Mouse (Mus musculus) limb, embryonic 15.5 days (tissue): ENCODE data around the gene Rnf180. TPM values are rescaled to one million over a fixed set of nuclear protein-coding genes. Genes with fewer than 3 reads are reported as not detected.

Source experiments
- ATAC-seq: fragments of 200-750 bp; cut with Nextera tagmentation; 2 replicates; pipeline ENCODE4 v1.8.0; 2017; ENCODE audit warnings: low read depth, moderate TSS enrichment; ENCODE audit not compliant: insufficient number of reproducible peaks, low FRiP score, low TSS enrichment
- H3K27ac ChIP-seq: fragments of 300-500 bp; sonication (generic); 2 replicates; pipeline ENCODE4 v1.5.1; 2015; ENCODE audit warnings: moderate library complexity, mild to moderate bottlenecking, inconsistent platforms
- H3K27me3 ChIP-seq: fragments of 300-500 bp; sonication (generic); 2 replicates; pipeline ENCODE4 v1.6.1; 2015; ENCODE audit warnings: inconsistent platforms
- H3K36me3 ChIP-seq: fragments of 300-500 bp; sonication (generic); 2 replicates; pipeline ENCODE4 v1.6.1; 2015; ENCODE audit warnings: inconsistent platforms
- H3K4me1 ChIP-seq: fragments of 300-500 bp; sonication (generic); 2 replicates; pipeline ENCODE4 v1.6.1; 2015; ENCODE audit warnings: inconsistent platforms
- H3K4me2 ChIP-seq: fragments of 300-500 bp; sonication (generic); 2 replicates; pipeline ENCODE4 v1.6.1; 2015; ENCODE audit warnings: mild to moderate bottlenecking, inconsistent platforms
- H3K4me3 ChIP-seq: fragments of 300-500 bp; sonication (generic); 2 replicates; pipeline ENCODE4 v1.5.1; 2015; ENCODE audit warnings: mild to moderate bottlenecking, inconsistent platforms
- H3K9ac ChIP-seq: fragments of 300-500 bp; sonication (generic); 2 replicates; pipeline ENCODE4 v1.6.1; 2015; ENCODE audit warnings: inconsistent platforms
- H3K9me3 ChIP-seq: fragments of 300-500 bp; sonication (generic); 2 replicates; pipeline ENCODE4 v1.6.1; 2016; ENCODE audit warnings: inconsistent platforms
- WGBS: fragments of 180-500 bp; shearing (Covaris S2); methylation state at CpG from one replicate; pipeline ENCODE4 v1.1.7; 2015; 5-methylcytosine and 5-hydroxymethylcytosine counted together
- polyA plus RNA-seq: library from polyadenylated mRNA; unstranded; fragments of >200 nt; fragmentation: Nextera tagmentation; extraction: Ambion mirVana; gene quantifications from 2 replicates; pipeline ENCODE4 v1.2.1, GENCODE M21; 2015

Gene Rnf180
- polyA plus RNA-seq, 1 experiment from 2014 or later = 7.7 TPM

DNA sequence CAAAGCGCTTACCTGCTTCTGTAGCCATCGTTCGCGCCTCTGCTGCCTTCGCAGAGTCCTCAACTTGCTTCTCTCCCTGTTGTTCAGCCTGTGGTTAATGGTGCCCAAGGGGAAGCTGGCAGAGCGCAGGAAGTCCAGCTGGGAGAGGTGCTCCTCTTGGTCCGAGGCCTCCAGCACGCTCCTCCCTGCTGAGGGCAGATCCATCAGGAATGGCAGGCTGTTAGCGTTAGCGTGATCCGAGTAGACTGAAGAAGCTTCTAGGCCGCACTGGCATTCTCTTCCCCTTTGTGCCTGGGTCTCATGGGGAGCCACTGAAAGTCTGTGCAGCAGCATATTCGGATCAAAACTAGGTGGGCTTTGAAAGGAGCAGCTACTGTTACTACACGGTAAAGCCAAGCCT, 45.0 kb downstream of the Rnf180 start:
- Histone ChIP-seq H3K4me1 (no peaks in the 10 kb centered on the region), H3K9me3 (no peaks in the 10 kb centered on the region), H3K27ac (no peak overlapping the region), H3K9ac (no peak overlapping the region), H3K36me3 (no peaks in the 10 kb centered on the region), H3K4me2 (no peak overlapping the region), H3K27me3 (no peaks in the 10 kb centered on the region), H3K4me3 (no peak overlapping the region)
- ATAC-seq = no peak
- whole genome bisulfite sequencing = 80% methylated on average over 14 of the region's 14 CpGs

GRCm38 (mm10) chr13:105247691-105248090, 46.9 kb downstream of the Rnf180 start:
- Histone ChIP-seq H3K4me3 (no peak overlapping the region), H3K4me1 (no peaks in the 10 kb centered on the region), H3K36me3 (no peaks in the 10 kb centered on the region), H3K9ac (no peak overlapping the region), H3K4me2 (no peak overlapping the region), H3K9me3 (no peaks in the 10 kb centered on the region), H3K27ac (no peak overlapping the region), H3K27me3 (no peaks in the 10 kb centered on the region)
- WGBS = 87% methylated on average over 6 of the region's 6 CpGs
- ATAC-seq = no peak

- H3K4me3 ChIP-seq = no peak overlapping the region
- H3K9ac ChIP-seq = no peak overlapping the region
- no peaks in the 10 kb centered on the region for H3K36me3 ChIP-seq
- H3K27me3 ChIP-seq = no peaks in the 10 kb centered on the region
- ATAC-seq = no peak
- H3K4me2 ChIP-seq = no peak overlapping the region
- H3K9me3 ChIP-seq = no peaks in the 10 kb centered on the region
- no peak overlapping the region for H3K27ac ChIP-seq
- no peaks in the 10 kb centered on the region for H3K4me1 ChIP-seq
- WGBS = 72% methylated on average over 2 of the region's 2 CpGs
Observed at GRCm38 (mm10) chr13:105240810-105241209, 53.8 kb downstream of the Rnf180 start.

DNA sequence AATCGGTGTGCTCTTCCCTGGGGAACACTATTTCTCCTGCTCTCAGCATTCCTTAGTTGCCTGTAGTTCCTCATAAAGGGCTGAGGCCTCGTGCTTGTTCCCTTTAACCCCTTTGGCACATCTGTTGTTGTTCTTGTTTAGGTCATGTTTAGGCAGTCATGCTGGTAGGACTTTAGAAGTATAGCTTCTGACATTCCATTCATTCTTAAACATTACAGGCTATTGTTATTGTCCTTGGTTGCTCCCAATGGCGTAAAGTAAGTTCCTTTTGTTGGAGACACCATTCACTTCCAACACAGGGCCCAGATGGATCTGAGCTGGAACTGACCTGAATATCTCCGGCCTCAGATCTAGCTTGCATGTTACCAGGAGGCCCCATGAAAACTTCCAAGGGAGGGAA, 67.5 kb downstream of the Rnf180 start:
- ATAC-seq = no peak
- no peak overlapping the region for H3K4me3 ChIP-seq
- H3K27me3 ChIP-seq = no peaks in the 10 kb centered on the region
- 55% methylated on average over 4 of the region's 4 CpGs for WGBS
- H3K36me3 ChIP-seq = no peaks in the 10 kb centered on the region
- H3K9me3 ChIP-seq = no peaks in the 10 kb centered on the region
- H3K9ac ChIP-seq = no peak overlapping the region
- H3K4me2 ChIP-seq = no peak overlapping the region
- H3K4me1 ChIP-seq = peaks cover 6% of the 10 kb centered on the region
- H3K27ac ChIP-seq = no peak overlapping the region

- Histone ChIP-seq H3K27ac (no peak overlapping the region), H3K4me1 (peaks cover 6% of the 10 kb centered on the region), H3K9me3 (no peaks in the 10 kb centered on the region), H3K36me3 (no peaks in the 10 kb centered on the region), H3K4me3 (no peak overlapping the region), H3K4me2 (peak overlapping the region; percentile 10; the same call in 1 of the 2 replicates), H3K27me3 (no peaks in the 10 kb centered on the region), H3K9ac (no peak overlapping the region)
- WGBS = 47% methylated on average over 10 of the region's 10 CpGs
- no peak for ATAC-seq
Observed at GRCm38 (mm10) chr13:105224048-105224447, 70.6 kb downstream of the Rnf180 start.

GRCm38 (mm10) chr13:105223147-105223546, 71.5 kb downstream of the Rnf180 start:
- Histone ChIP-seq H3K9me3 (no peaks in the 10 kb centered on the region), H3K4me2 (no peak overlapping the region), H3K27ac (no peak overlapping the region), H3K27me3 (no peaks in the 10 kb centered on the region), H3K9ac (no peak overlapping the region), H3K4me3 (no peak overlapping the region), H3K4me1 (peaks cover 6% of the 10 kb centered on the region), H3K36me3 (no peaks in the 10 kb centered on the region)
- ATAC-seq = no peak
- 77% methylated on average over 3 of the region's 3 CpGs for WGBS

DNA sequence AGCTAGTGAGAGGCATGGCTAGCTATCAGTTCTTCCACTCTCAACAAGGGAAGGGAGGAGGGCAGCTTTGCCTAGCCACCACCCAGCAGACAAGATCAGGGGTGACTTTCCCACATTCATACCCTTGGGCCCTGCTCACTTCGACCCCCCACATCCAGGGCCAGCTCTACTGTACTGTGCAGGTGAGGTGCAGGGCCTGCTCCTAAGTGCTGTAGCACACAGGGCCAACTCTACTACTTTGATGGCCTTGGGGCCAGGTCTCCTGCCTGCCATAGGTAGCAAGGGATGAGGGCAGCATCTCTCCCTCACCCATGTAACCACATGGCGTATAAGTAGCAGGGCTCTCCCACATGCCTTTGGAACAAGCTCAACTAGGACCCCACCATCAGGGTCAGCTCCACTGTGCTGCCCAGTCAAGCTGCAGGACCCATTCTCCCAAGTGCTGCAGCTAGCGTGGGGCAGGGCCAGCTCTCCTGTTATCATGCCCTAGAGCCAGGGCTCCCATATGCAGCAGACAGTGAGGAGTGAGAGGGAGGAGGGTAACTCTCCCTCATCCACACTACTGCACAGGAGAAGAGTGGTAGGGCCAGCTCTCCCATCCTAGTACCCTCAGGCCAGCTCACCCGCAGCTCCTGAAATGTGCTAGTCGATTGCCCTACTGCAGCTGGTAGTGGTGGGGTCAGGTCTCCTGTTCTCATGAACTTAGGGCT, 72.4 kb downstream of the Rnf180 start:
- H3K36me3 ChIP-seq = no peaks in the 10 kb centered on the region
- ATAC-seq = no peak
- H3K9me3 ChIP-seq = no peaks in the 10 kb centered on the region
- whole genome bisulfite sequencing = 80% methylated on average over 5 of the region's 5 CpGs
- H3K4me2 ChIP-seq = no peak overlapping the region
- H3K4me3 ChIP-seq = no peak overlapping the region
- H3K4me1 ChIP-seq = peaks cover 6% of the 10 kb centered on the region
- H3K27me3 ChIP-seq = no peaks in the 10 kb centered on the region
- no peak overlapping the region for H3K9ac ChIP-seq
- no peak overlapping the region for H3K27ac ChIP-seq

DNA sequence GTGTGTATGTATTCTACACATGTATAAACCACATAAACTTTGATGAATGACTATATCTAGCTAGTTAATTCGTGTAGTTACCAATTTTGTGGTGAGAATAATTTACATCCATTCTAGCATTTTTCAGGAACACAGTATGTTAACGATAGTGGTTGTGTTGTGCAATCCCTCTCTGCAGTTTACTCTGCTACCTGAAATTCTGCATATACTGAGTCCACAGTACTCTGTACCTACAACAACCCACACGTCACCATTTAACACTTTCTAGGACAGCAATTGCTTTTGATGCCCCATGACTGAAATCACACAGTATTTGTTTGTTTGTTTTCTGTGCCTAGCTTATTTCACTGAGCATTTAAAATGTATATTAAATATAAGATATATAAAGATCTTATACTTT, 83.9 kb downstream of the Rnf180 start:
- Histone ChIP-seq H3K27ac (no peak overlapping the region), H3K27me3 (no peaks in the 10 kb centered on the region), H3K4me3 (no peak overlapping the region), H3K4me1 (no peaks in the 10 kb centered on the region), H3K9me3 (no peaks in the 10 kb centered on the region), H3K36me3 (no peaks in the 10 kb centered on the region), H3K4me2 (no peak overlapping the region), H3K9ac (no peak overlapping the region)
- 74% methylated on average over 3 of the region's 3 CpGs for WGBS
- ATAC-seq = no peak

- 91% methylated on average over 3 of the region's 3 CpGs for WGBS
- no peak for ATAC-seq
- Histone ChIP-seq H3K4me3 (no peak overlapping the region), H3K4me2 (no peak overlapping the region), H3K9me3 (no peaks in the 10 kb centered on the region), H3K9ac (no peak overlapping the region), H3K27me3 (no peaks in the 10 kb centered on the region), H3K36me3 (no peaks in the 10 kb centered on the region), H3K4me1 (no peaks in the 10 kb centered on the region), H3K27ac (no peak overlapping the region)
Observed at GRCm38 (mm10) chr13:105203851-105204250, 90.8 kb downstream of the Rnf180 start.

DNA sequence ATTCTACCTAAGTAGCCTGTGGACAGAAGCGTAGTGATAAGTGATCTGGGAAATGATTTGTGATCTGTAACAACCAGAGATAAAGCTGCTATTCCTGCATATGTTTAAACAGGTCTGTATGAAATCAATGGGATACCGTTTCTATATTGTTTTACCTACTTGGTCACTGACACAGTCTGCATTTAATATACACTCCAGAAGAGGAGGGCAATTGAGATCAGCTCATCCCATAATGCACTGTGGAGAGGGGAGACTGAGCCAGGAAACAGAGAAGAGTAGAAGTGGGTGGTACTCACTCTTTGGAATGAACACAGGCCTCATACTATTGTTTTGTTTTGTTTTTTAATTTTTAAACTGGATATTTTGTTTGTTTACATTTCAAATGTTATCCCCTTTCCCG, 96.0 kb downstream of the Rnf180 start:
- no peak overlapping the region for H3K27ac ChIP-seq
- H3K36me3 ChIP-seq = no peaks in the 10 kb centered on the region
- no peaks in the 10 kb centered on the region for H3K27me3 ChIP-seq
- H3K9ac ChIP-seq = no peak overlapping the region
- WGBS = 73% methylated on average over 3 of the region's 3 CpGs
- ATAC-seq = no peak
- H3K4me1 ChIP-seq = no peaks in the 10 kb centered on the region
- H3K4me3 ChIP-seq = no peak overlapping the region
- no peak overlapping the region for H3K4me2 ChIP-seq
- no peaks in the 10 kb centered on the region for H3K9me3 ChIP-seq

DNA sequence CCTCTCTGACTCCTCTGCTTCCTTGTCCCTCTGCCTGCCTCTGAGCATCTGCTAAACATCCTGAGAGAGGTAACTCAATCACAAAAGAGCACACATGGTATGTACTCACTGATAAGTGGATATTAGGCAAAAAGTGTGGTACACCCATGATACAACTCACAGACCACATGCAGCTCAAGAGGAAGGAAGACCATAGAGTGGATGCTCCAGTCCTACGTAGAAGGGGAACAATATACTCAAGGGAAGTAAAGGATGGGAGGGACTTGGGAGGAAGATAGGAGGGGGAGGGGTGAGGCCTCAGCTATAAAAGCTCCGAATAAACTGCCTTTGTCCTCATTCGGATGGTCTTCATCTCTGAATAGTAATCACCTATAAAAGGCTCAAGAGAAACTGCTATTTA, 96.6 kb downstream of the Rnf180 start:
- H3K4me1 ChIP-seq = no peaks in the 10 kb centered on the region
- no peaks in the 10 kb centered on the region for H3K36me3 ChIP-seq
- no peak overlapping the region for H3K4me2 ChIP-seq
- H3K9ac ChIP-seq = no peak overlapping the region
- no peaks in the 10 kb centered on the region for H3K27me3 ChIP-seq
- 45% methylated on average over 3 of the region's 3 CpGs for WGBS
- H3K4me3 ChIP-seq = no peak overlapping the region
- H3K27ac ChIP-seq = no peak overlapping the region
- H3K9me3 ChIP-seq = no peaks in the 10 kb centered on the region
- no peak for ATAC-seq

- H3K4me1 ChIP-seq = no peaks in the 10 kb centered on the region
- no peak overlapping the region for H3K4me3 ChIP-seq
- no peaks in the 10 kb centered on the region for H3K9me3 ChIP-seq
- no peak overlapping the region for H3K4me2 ChIP-seq
- no peak overlapping the region for H3K27ac ChIP-seq
- no peaks in the 10 kb centered on the region for H3K27me3 ChIP-seq
- WGBS = 66% methylated on average over 7 of the region's 7 CpGs
- H3K36me3 ChIP-seq = no peaks in the 10 kb centered on the region
- no peak overlapping the region for H3K9ac ChIP-seq
- ATAC-seq = no peak
Observed at GRCm38 (mm10) chr13:105193583-105193982, 101.0 kb downstream of the Rnf180 start.

GRCm38 (mm10) chr13:105188730-105189129, 105.9 kb downstream of the Rnf180 start:
- no peak for ATAC-seq
- Histone ChIP-seq H3K9me3 (no peaks in the 10 kb centered on the region), H3K4me3 (no peak overlapping the region), H3K4me2 (no peak overlapping the region), H3K27me3 (no peaks in the 10 kb centered on the region), H3K9ac (no peak overlapping the region), H3K27ac (no peak overlapping the region), H3K36me3 (no peaks in the 10 kb centered on the region), H3K4me1 (no peaks in the 10 kb centered on the region)
- WGBS = 85% methylated on average over 7 of the region's 7 CpGs
